22 mouse cellular contexts compared by ENCODE assay signal in genomic region chr15:27911196-27911595, GRCm38 (mm10).
A peak's percentile ranks its signal among the peaks of the same experiment; 100 is the strongest.
DNase-seq lines count a peak whose midpoint lies in the region; ATAC-seq and TF ChIP-seq lines count a peak whose summit lies in the region.
"Had no signal": no experiment of that assay in that cellular context is flagged by ENCODE, and none has a peak within 500 bp of the region (broad histone marks: within the 10 kb centered on the region; RNA-seq: fewer than 3 reads in every experiment).

No protein-coding gene starts in this region.

- H3K27me3 ChIP-seq in hindbrain, embryonic 16.5 days (replicated peaks; ENCODE audit: control insufficient read depth, insufficient read depth, low read length): no peaks in the 10 kb centered on the region
- no peaks in the 10 kb centered on the region for H3K27me3 ChIP-seq in hindbrain, embryonic 14.5 days (ENCODE audit: control insufficient read depth, insufficient read depth, low read length)
- H3K27me3 ChIP-seq: embryonic facial prominence, embryonic 13.5 days; embryonic facial prominence, embryonic 15.5 days; forebrain, embryonic 12.5 days had no signal

- no peaks in the 10 kb centered on the region for H3K9me3 ChIP-seq in hindbrain, embryonic 16.5 days (ENCODE audit: control insufficient read depth, low read length)
- no peaks in the 10 kb centered on the region for H3K9me3 ChIP-seq in hindbrain, embryonic 14.5 days (ENCODE audit: control insufficient read depth, low read length)
- H3K9me3 ChIP-seq: embryonic facial prominence, embryonic 13.5 days; embryonic facial prominence, embryonic 15.5 days; forebrain, embryonic 10.5 days; forebrain, embryonic 12.5 days had no signal

- no peaks in the 10 kb centered on the region for H3K36me3 ChIP-seq in hindbrain, embryonic 16.5 days (ENCODE audit: control insufficient read depth, insufficient read depth, low read length)
- peaks cover 12% of the 10 kb centered on the region for H3K36me3 ChIP-seq in hindbrain, embryonic 14.5 days (replicated peaks; ENCODE audit: control insufficient read depth, insufficient read depth)

- ATAC-seq in hindbrain, embryonic 16.5 days: 0 out of 2 replicates have a peak, but pooled peaks have one; percentile 9
- ATAC-seq in hindbrain, embryonic 14.5 days (ENCODE audit: low FRiP score): no peak
- ATAC-seq: forebrain, embryonic 14.5 days had no signal

- peak; percentile 51 for DNase-seq in gastrocnemius, adult 2 months
- DNase-seq in gastrocnemius, postnatal 25 days: no peak
- DNase-seq in heart, adult 18-20 months: peak; percentile 44 to 55
- no peak for DNase-seq in heart, postnatal 14 days
- no peak for DNase-seq in hindbrain, embryonic 14.5 days (ENCODE audit: low spot score)
- DNase-seq: adrenal gland, adult 2 months; adrenal gland, postnatal 10 days; adrenal gland, postnatal 25 days; cerebellum, adult 11 months; cerebellum, adult 18-20 months; cerebellum, adult 8-10 months; cerebellum, adult 9-11 months; cerebellum, postnatal 14 days; cerebellum, postnatal 36 days; embryo, embryonic 11 days had no signal

- peaks cover 5% of the 10 kb centered on the region; the same call in 1 of the 2 replicates for H3K4me1 ChIP-seq in hindbrain, embryonic 16.5 days (ENCODE audit: control insufficient read depth, insufficient read depth, low read depth, low read length)
- peaks cover 13% of the 10 kb centered on the region for H3K4me1 ChIP-seq in hindbrain, embryonic 14.5 days (replicated peaks; ENCODE audit: control insufficient read depth, insufficient read depth, low read length)
- H3K4me1 ChIP-seq: forebrain, embryonic 10.5 days had no signal

- no peak overlapping the region for H3K4me3 ChIP-seq in gastrocnemius, adult 2 months
- no peak overlapping the region for H3K4me3 ChIP-seq in hindbrain, embryonic 16.5 days (ENCODE audit: low read length)
- no peak overlapping the region for H3K4me3 ChIP-seq in hindbrain, embryonic 14.5 days (replicated peaks; ENCODE audit: low read length)
- H3K4me3 ChIP-seq: embryonic facial prominence, embryonic 13.5 days; embryonic facial prominence, embryonic 15.5 days; erythroblast, embryonic 14.5 days; forebrain, embryonic 10.5 days; forebrain, embryonic 12.5 days had no signal

- no peak overlapping the region; the same call in 1 of the 2 replicates for H3K27ac ChIP-seq in gastrocnemius, adult 2 months
- no peak overlapping the region for H3K27ac ChIP-seq in hindbrain, embryonic 16.5 days (ENCODE audit: low read depth, low read length)
- H3K27ac ChIP-seq in hindbrain, embryonic 14.5 days: no peak overlapping the region
- H3K27ac ChIP-seq: embryonic facial prominence, embryonic 13.5 days; embryonic facial prominence, embryonic 15.5 days; forebrain, embryonic 10.5 days; forebrain, embryonic 12.5 days had no signal

- 93% methylated on average over 9 of the region's 9 CpGs for WGBS in hindbrain, embryonic 16.5 days
- WGBS in hindbrain, embryonic 14.5 days: 93% methylated on average over 9 of the region's 9 CpGs

- intact Hi-C loops in gastrocnemius, adult 2 months (cut with DNase I): no loop called here
- intact Hi-C loops in heart, postnatal 14 days (cut with DNase I): no loop called here

- no peak for TF ChIP-seq CTCF in gastrocnemius, adult 2 months (IDR thresholded peaks at IDR 0.05)

- H3K9ac ChIP-seq in hindbrain, embryonic 16.5 days (ENCODE audit: low read depth, low read length): no peak overlapping the region
- H3K9ac ChIP-seq in hindbrain, embryonic 14.5 days: no peak overlapping the region
- H3K9ac ChIP-seq: embryonic facial prominence, embryonic 13.5 days; embryonic facial prominence, embryonic 15.5 days; forebrain, embryonic 12.5 days had no signal

- H3K4me2 ChIP-seq in hindbrain, embryonic 16.5 days (ENCODE audit: low read length): no peak overlapping the region
- H3K4me2 ChIP-seq in hindbrain, embryonic 14.5 days (replicated peaks): no peak overlapping the region
- H3K4me2 ChIP-seq: embryonic facial prominence, embryonic 13.5 days; embryonic facial prominence, embryonic 15.5 days; forebrain, embryonic 12.5 days had no signal

Comparison
In these comparisons a context has a peak if more than half of its experiments do, and no peak if none do; other contexts are left out.
1. DNase-seq: peak in gastrocnemius, adult 2 months (single experiment) and heart, adult 18-20 months (2 of 2); none in gastrocnemius, postnatal 25 days (single experiment), heart, postnatal 14 days (0 of 2) and hindbrain, embryonic 14.5 days (single experiment).